Mouse (Mus musculus): ENCODE measurements around the gene Umad1. TPM values are rescaled to one million over a fixed set of nuclear protein-coding genes. Genes with fewer than 3 reads are reported as not detected.
A peak's percentile ranks its signal among the peaks of the same experiment; 100 is the strongest.

Gene Umad1
- total RNA-seq, 1 experiment from 2014 or later = 11.9 TPM

- no peak for ATAC-seq (replicated peaks; ENCODE audit: low read depth, poor library complexity, severe bottlenecking)
These were observed 238.3 kb downstream of the Umad1 start for GRCm38 (mm10) chr6:8497234-8497867.

GRCm38 (mm10) chr6:8497868-8498257 lies 238.8 kb downstream of the Umad1 start:
- ATAC-seq (replicated peaks; ENCODE audit: low read depth, poor library complexity, severe bottlenecking) = no peak

GRCm38 (mm10) chr6:8498961-8499360 lies 239.9 kb downstream of the Umad1 start:
- no peak for ATAC-seq (replicated peaks; ENCODE audit: low read depth, poor library complexity, severe bottlenecking)

DNA sequence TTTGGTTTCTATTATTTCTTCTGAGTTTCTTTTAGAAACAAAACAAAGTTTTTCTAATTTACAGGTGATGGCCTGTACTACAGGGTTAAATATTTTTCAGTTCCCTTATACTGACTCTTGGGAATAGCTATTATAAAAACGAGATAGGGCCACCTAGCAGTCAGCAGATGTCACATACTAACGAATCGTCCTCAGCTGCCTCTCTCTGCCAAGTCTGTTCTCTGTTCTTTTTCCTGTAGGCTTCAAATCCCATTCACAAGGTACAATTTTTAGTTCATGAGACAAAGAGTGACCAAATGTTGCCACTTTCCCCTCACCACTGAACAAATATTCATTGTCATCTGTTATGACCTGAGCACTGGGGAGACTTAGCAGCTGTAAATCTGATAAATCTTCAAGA lies 244.9 kb downstream of the Umad1 start:
- no peak for ATAC-seq (replicated peaks; ENCODE audit: low read depth, poor library complexity, severe bottlenecking)

DNA sequence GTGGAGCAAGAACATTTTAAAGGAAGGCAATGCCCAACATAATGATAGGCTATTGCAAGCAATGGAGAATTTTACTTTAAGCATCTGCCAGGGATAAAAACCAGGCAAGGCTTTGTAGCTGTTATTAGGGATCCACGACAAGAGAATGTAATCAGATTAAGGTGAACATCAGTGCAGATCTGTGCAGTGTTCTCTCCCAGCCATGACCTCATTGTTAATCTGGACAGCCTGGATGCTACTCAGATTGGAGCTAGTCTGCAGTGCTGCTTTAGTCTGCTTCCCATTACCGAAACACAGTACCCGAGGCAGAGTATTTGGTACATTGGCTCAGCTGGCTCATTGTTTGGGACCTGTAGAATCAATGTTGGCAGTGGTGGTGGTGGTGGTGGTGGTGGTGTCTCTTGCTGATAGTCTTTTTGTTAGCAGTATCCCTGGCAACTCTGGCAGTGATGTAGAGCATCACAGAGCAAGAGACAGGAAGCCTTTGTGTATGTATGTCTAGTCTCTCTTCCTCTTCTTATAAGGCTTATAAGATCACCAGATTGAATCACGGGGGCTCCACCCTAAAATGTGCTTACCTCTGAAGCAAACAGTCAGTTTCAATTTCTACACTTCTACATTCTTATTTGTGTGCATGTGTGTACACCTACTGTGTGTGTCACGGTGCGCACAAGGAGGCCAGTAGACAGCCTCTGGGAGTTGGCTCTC lies 245.6 kb downstream of the Umad1 start:
- ATAC-seq (replicated peaks; ENCODE audit: low read depth, poor library complexity, severe bottlenecking) = peak; percentile 23

DNA sequence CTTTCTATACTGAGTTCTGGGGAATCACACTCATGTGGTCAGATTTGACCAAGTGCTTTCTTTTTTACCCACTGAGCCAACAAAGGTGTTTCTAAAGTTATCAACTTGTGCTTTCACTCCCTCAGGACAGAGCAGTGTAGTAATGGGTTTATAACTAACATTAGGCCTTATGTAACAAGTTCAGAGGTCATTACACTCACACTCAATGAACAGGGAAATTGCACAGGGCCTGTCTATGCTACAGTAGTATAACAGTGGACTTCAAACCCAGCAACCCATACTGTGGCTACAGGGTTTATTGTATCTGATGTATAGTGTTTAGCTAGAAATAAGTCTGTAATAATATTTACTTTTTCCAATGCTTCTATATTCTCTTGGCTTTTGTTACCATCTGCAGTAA lies 247.5 kb downstream of the Umad1 start:
- no peak for ATAC-seq (replicated peaks; ENCODE audit: low read depth, poor library complexity, severe bottlenecking)

Other genes starting within 250 kb of the Umad1 start
- 0.23 and 0.24 TPM in 2 replicates for gene Col28a1, start 66.7 kb upstream of the Umad1 start, total RNA-seq (2017)
- gene Mios, start 50.1 kb upstream of the Umad1 start, total RNA-seq (2017) = 42.9 and 46.8 TPM in 2 replicates
- gene Rpa3, start 115 bp upstream of the Umad1 start, total RNA-seq (2017) = 113 and 129 TPM in 2 replicates
- 1.6 and 2.8 TPM in 2 replicates for gene Gm45062, start 162 bp downstream of the Umad1 start, total RNA-seq (2017)

Data from common myeloid progenitor, adult 5-6 weeks (primary cell).